Mouse (Mus musculus) neural tube, embryonic 15.5 days (tissue): ENCODE measurements around the gene Irak2. TPM values are rescaled to one million over a fixed set of nuclear protein-coding genes. Genes with fewer than 3 reads are reported as not detected.

Experiments used
- ATAC-seq: fragments of 200-750 bp; cut with Nextera tagmentation; 2 replicates; pipeline ENCODE4 v1.8.0; 2017; ENCODE audit warnings: mild to moderate bottlenecking, moderate TSS enrichment, moderate library complexity; ENCODE audit not compliant: low FRiP score
- H3K27ac ChIP-seq: fragments of 300-500 bp; sonication (generic); replicated peaks from 2 replicates; pipeline ENCODE4 v1.5.1; 2015; ENCODE audit warnings: mild to moderate bottlenecking, inconsistent platforms
- H3K27me3 ChIP-seq: fragments of 300-500 bp; sonication (generic); replicated peaks from 2 replicates; pipeline ENCODE4 v1.6.1; 2015; ENCODE audit warnings: inconsistent platforms
- H3K36me3 ChIP-seq: fragments of 300-500 bp; sonication (generic); 2 replicates; pipeline ENCODE4 v1.6.1; 2015; ENCODE audit warnings: inconsistent platforms
- H3K4me1 ChIP-seq: fragments of 300-500 bp; sonication (generic); 2 replicates; pipeline ENCODE4 v1.6.1; 2015; ENCODE audit warnings: inconsistent platforms
- H3K4me2 ChIP-seq: fragments of 300-500 bp; sonication (generic); 2 replicates; pipeline ENCODE4 v1.6.1; 2015; ENCODE audit warnings: inconsistent platforms, mild to moderate bottlenecking, moderate library complexity
- H3K4me3 ChIP-seq: fragments of 300-500 bp; sonication (generic); replicated peaks from 2 replicates; pipeline ENCODE4 v1.5.1; 2015; ENCODE audit warnings: mild to moderate bottlenecking, inconsistent platforms
- H3K9ac ChIP-seq: fragments of 300-500 bp; sonication (generic); replicated peaks from 2 replicates; pipeline ENCODE4 v1.6.1; 2015; ENCODE audit warnings: mild to moderate bottlenecking, inconsistent platforms
- H3K9me3 ChIP-seq: fragments of 300-500 bp; sonication (generic); replicated peaks from 2 replicates; pipeline ENCODE4 v1.6.1; 2016; ENCODE audit warnings: inconsistent platforms
- WGBS: fragments of 180-500 bp; shearing (Covaris S2); methylation state at CpG from one replicate; pipeline ENCODE4 v1.1.7; 2015; ENCODE audit warnings: mixed read lengths; 5-methylcytosine and 5-hydroxymethylcytosine counted together
- polyA plus RNA-seq: library from polyadenylated mRNA; unstranded; fragments of >200 nt; fragmentation: Nextera tagmentation; extraction: Ambion mirVana; gene quantifications from 2 replicates; pipeline ENCODE4 v1.2.1, GENCODE M21; 2015

Gene Irak2
- polyA plus RNA-seq, 1 experiment from 2014 or later: 2.5 TPM

- WGBS: 91% methylated on average over 3 of the region's 3 CpGs
- no peak for ATAC-seq
- H3K4me2 ChIP-seq: no peak within 1 kb of the TSS
- H3K27me3 ChIP-seq: no peaks in the 10 kb centered on the region
- no peaks in the 10 kb centered on the region for H3K9me3 ChIP-seq
- H3K4me3 ChIP-seq: no peak within 1 kb of the TSS
- peaks cover 71% of the 10 kb centered on the region for H3K36me3 ChIP-seq
- no peak within 1 kb of the TSS for H3K9ac ChIP-seq
- H3K27ac ChIP-seq: no peak within 1 kb of the TSS
- H3K4me1 ChIP-seq: no peaks in the 10 kb centered on the region
Measured at GRCm38 (mm10) chr6:113719878-113720277, 81.6 kb downstream of the Irak2 start, which contains the start of gene Ghrl. TSS of gene Ghrl (minus strand) at chr6:113719880.

GRCm38 (mm10) chr6:113721061-113721460, 82.8 kb downstream of the Irak2 start:
- Histone ChIP-seq H3K36me3 (peaks cover 67% of the 10 kb centered on the region), H3K9ac (no peak overlapping the region), H3K9me3 (no peaks in the 10 kb centered on the region), H3K27me3 (no peaks in the 10 kb centered on the region), H3K27ac (no peak overlapping the region), H3K4me2 (no peak overlapping the region), H3K4me3 (no peak overlapping the region), H3K4me1 (no peaks in the 10 kb centered on the region)
- 96% methylated on average over 4 of the region's 4 CpGs for WGBS
- ATAC-seq: no peak

- Histone ChIP-seq H3K4me3 (no peak overlapping the region), H3K4me1 (no peaks in the 10 kb centered on the region), H3K4me2 (no peak overlapping the region), H3K9ac (no peak overlapping the region), H3K27me3 (no peaks in the 10 kb centered on the region), H3K36me3 (peaks cover 84% of the 10 kb centered on the region), H3K9me3 (no peaks in the 10 kb centered on the region), H3K27ac (no peak overlapping the region)
- ATAC-seq: no peak
- 88% methylated on average over 7 of the region's 7 CpGs for WGBS
Measured at GRCm38 (mm10) chr6:113728181-113728580, 89.9 kb downstream of the Irak2 start.

GRCm38 (mm10) chr6:113731296-113731695, 93.0 kb downstream of the Irak2 start:
- Histone ChIP-seq H3K4me1 (no peaks in the 10 kb centered on the region), H3K36me3 (peaks cover 97% of the 10 kb centered on the region), H3K4me3 (no peak overlapping the region), H3K9ac (no peak overlapping the region), H3K27me3 (no peaks in the 10 kb centered on the region), H3K27ac (no peak overlapping the region), H3K9me3 (no peaks in the 10 kb centered on the region), H3K4me2 (no peak overlapping the region)
- no peak for ATAC-seq
- 92% methylated on average over 3 of the region's 3 CpGs for WGBS

GRCm38 (mm10) chr6:113737318-113738046, 99.2 kb downstream of the Irak2 start:
- H3K9ac ChIP-seq: no peak overlapping the region
- H3K4me2 ChIP-seq: no peak overlapping the region
- H3K4me3 ChIP-seq: no peak overlapping the region
- H3K4me1 ChIP-seq: peaks cover 14% of the 10 kb centered on the region
- H3K9me3 ChIP-seq: no peaks in the 10 kb centered on the region
- ATAC-seq: no peak
- peaks cover 51% of the 10 kb centered on the region for H3K36me3 ChIP-seq
- H3K27me3 ChIP-seq: no peaks in the 10 kb centered on the region
- 90% methylated on average over 9 of the region's 9 CpGs for WGBS
- no peak overlapping the region for H3K27ac ChIP-seq

- Histone ChIP-seq H3K4me2 (peak within 1 kb of the TSS; percentile 88), H3K36me3 (peaks cover 23% of the 10 kb centered on the region), H3K4me3 (peak within 1 kb of the TSS; percentile 92), H3K4me1 (peaks cover 14% of the 10 kb centered on the region), H3K27ac (peak within 1 kb of the TSS; percentile 82), H3K27me3 (no peaks in the 10 kb centered on the region), H3K9ac (peak within 1 kb of the TSS; percentile 81), H3K9me3 (no peaks in the 10 kb centered on the region)
- ATAC-seq: peak; percentile 88
- 7% methylated on average over 41 of the region's 41 CpGs for WGBS
Measured at GRCm38 (mm10) chr6:113740236-113741217, 102.3 kb downstream of the Irak2 start, which contains the start of gene Sec13. TSS of gene Sec13 (minus strand) at chr6:113740743.

GRCm38 (mm10) chr6:113741425-113741824, 103.2 kb downstream of the Irak2 start:
- no peak overlapping the region for H3K4me3 ChIP-seq
- no peaks in the 10 kb centered on the region for H3K9me3 ChIP-seq
- no peak for ATAC-seq
- peaks cover 18% of the 10 kb centered on the region for H3K36me3 ChIP-seq
- no peak overlapping the region for H3K4me2 ChIP-seq
- no peak overlapping the region for H3K27ac ChIP-seq
- H3K27me3 ChIP-seq: no peaks in the 10 kb centered on the region
- H3K9ac ChIP-seq: no peak overlapping the region
- 66% methylated on average over 2 of the region's 2 CpGs for WGBS
- peaks cover 14% of the 10 kb centered on the region for H3K4me1 ChIP-seq

GRCm38 (mm10) chr6:113742321-113742720, 104.1 kb downstream of the Irak2 start:
- no peak for ATAC-seq

GRCm38 (mm10) chr6:113743111-113743510, 104.8 kb downstream of the Irak2 start:
- WGBS: 48% methylated on average over 1 of the region's 1 CpGs
- Histone ChIP-seq H3K4me2 (no peak overlapping the region), H3K9me3 (no peaks in the 10 kb centered on the region), H3K4me3 (no peak overlapping the region), H3K9ac (no peak overlapping the region), H3K27me3 (no peaks in the 10 kb centered on the region), H3K36me3 (peaks cover 12% of the 10 kb centered on the region), H3K27ac (no peak overlapping the region), H3K4me1 (peaks cover 14% of the 10 kb centered on the region)
- ATAC-seq: no peak

More at GRCm38 (mm10) chr6:113742321-113742720, 104.1 kb downstream of the Irak2 start:
- H3K4me2 ChIP-seq: no peak overlapping the region
- no peak overlapping the region for H3K4me3 ChIP-seq
- H3K4me1 ChIP-seq: peaks cover 14% of the 10 kb centered on the region
- H3K9ac ChIP-seq: no peak overlapping the region
- peaks cover 16% of the 10 kb centered on the region for H3K36me3 ChIP-seq
- H3K9me3 ChIP-seq: no peaks in the 10 kb centered on the region
- no peaks in the 10 kb centered on the region for H3K27me3 ChIP-seq
- WGBS: 68% methylated on average over 1 of the region's 1 CpGs
- H3K27ac ChIP-seq: no peak overlapping the region
